Mouse (Mus musculus) brown adipose tissue, adult 24 weeks (tissue): ENCODE data around the gene Prss43. TPM values are rescaled to one million over a fixed set of nuclear protein-coding genes. Genes with fewer than 3 reads are reported as not detected.

Source experiments
- H3K27ac ChIP-seq: fragments of 200-500 bp; replicated peaks from 2 replicates; pipeline ENCODE4 v1.5.1; 2012; ENCODE audit warnings: low read depth, mild to moderate bottlenecking, low read length
- H3K4me1 ChIP-seq: fragments of 200-500 bp; 2 replicates; pipeline ENCODE4 v1.6.1; 2012; ENCODE audit warnings: low read length, mixed read lengths; ENCODE audit not compliant: control insufficient read depth, insufficient read depth, insufficient read length
- H3K4me3 ChIP-seq: fragments of 200-500 bp; 2 replicates; pipeline ENCODE4 v1.5.1; 2012; ENCODE audit warnings: low read depth, mild to moderate bottlenecking, low read length, moderate library complexity; ENCODE audit not compliant: insufficient read depth
- polyA plus RNA-seq: library from polyadenylated mRNA; stranded (reverse); fragments of >200 nt; gene quantifications from 2 replicates; pipeline ENCODE4 v1.2.4, GENCODE M21; 2012; ENCODE audit not compliant: missing spikeins, insufficient read depth, insufficient read length

Gene Prss43
- polyA plus RNA-seq, 1 experiment: not detected

- Histone ChIP-seq H3K4me3 (no peak overlapping the region), H3K27ac (no peak overlapping the region), H3K4me1 (no peaks in the 10 kb centered on the region)
These were observed 5.1 kb upstream of the Prss43 start for GRCm38 (mm10) chr9:110821436-110821835.

- Histone ChIP-seq H3K4me3 (no peak overlapping the region), H3K4me1 (no peaks in the 10 kb centered on the region), H3K27ac (no peak overlapping the region)
These were observed 1.1 kb upstream of the Prss43 start for GRCm38 (mm10) chr9:110825426-110825825.

GRCm38 (mm10) chr9:110825832-110826231, 658 bp upstream of the Prss43 start:
- no peak overlapping the region for H3K27ac ChIP-seq
- no peak overlapping the region for H3K4me3 ChIP-seq
- no peaks in the 10 kb centered on the region for H3K4me1 ChIP-seq

- peaks cover 3% of the 10 kb centered on the region; the same call in 1 of the 2 replicates for H3K4me1 ChIP-seq
- H3K27ac ChIP-seq: no peak overlapping the region
- no peak overlapping the region for H3K4me3 ChIP-seq
These were observed 6.5 kb downstream of the Prss43 start for GRCm38 (mm10) chr9:110833021-110833420.

GRCm38 (mm10) chr9:110834411-110834810, 7.9 kb downstream of the Prss43 start, which contains the start of gene Prss45:
TSS of gene Prss45 (plus strand) at chr9:110834588.
- Histone ChIP-seq H3K27ac (peak within 1 kb of the TSS; percentile 57), H3K4me1 (peaks cover 3% of the 10 kb centered on the region; the same call in 1 of the 2 replicates), H3K4me3 (no peak within 1 kb of the TSS)

- Histone ChIP-seq H3K27ac (no peak overlapping the region), H3K4me3 (no peak overlapping the region)
These were observed 8.5 kb downstream of the Prss43 start for GRCm38 (mm10) chr9:110834961-110835360.

GRCm38 (mm10) chr9:110836112-110836511, 9.6 kb downstream of the Prss43 start:
- peak overlapping the region; percentile 57 for H3K27ac ChIP-seq
- peaks cover 9% of the 10 kb centered on the region for H3K4me1 ChIP-seq
- H3K4me3 ChIP-seq: no peak overlapping the region

More at GRCm38 (mm10) chr9:110834961-110835360, 8.5 kb downstream of the Prss43 start:
- H3K4me1 ChIP-seq: peaks cover 3% of the 10 kb centered on the region; the same call in 1 of the 2 replicates

GRCm38 (mm10) chr9:110840905-110841304, 14.4 kb downstream of the Prss43 start:
- Histone ChIP-seq H3K4me3 (no peak overlapping the region), H3K27ac (no peak overlapping the region), H3K4me1 (peaks cover 10% of the 10 kb centered on the region)

GRCm38 (mm10) chr9:110841438-110841837, 14.9 kb downstream of the Prss43 start:
- Histone ChIP-seq H3K4me1 (peaks cover 7% of the 10 kb centered on the region), H3K4me3 (no peak overlapping the region), H3K27ac (no peak overlapping the region)

- peaks cover 6% of the 10 kb centered on the region for H3K4me1 ChIP-seq
- H3K4me3 ChIP-seq: no peak within 1 kb of the TSS
- no peak within 1 kb of the TSS for H3K27ac ChIP-seq
These were observed 17.7 kb downstream of the Prss43 start, which contains the start of gene Prss46 for GRCm38 (mm10) chr9:110844206-110844605. TSS of gene Prss46 (plus strand) at chr9:110844506.

- Histone ChIP-seq H3K4me1 (no peaks in the 10 kb centered on the region), H3K27ac (no peak overlapping the region), H3K4me3 (no peak overlapping the region)
These were observed 22.7 kb downstream of the Prss43 start for GRCm38 (mm10) chr9:110849162-110849561.

- H3K4me1 ChIP-seq: no peaks in the 10 kb centered on the region; the same call in 1 of the 2 replicates
- H3K27ac ChIP-seq: no peak overlapping the region
- no peak overlapping the region for H3K4me3 ChIP-seq
These were observed 29.4 kb downstream of the Prss43 start for GRCm38 (mm10) chr9:110855903-110856302.

GRCm38 (mm10) chr9:110856920-110857319, 30.4 kb downstream of the Prss43 start:
- no peaks in the 10 kb centered on the region; the same call in 1 of the 2 replicates for H3K4me1 ChIP-seq
- no peak overlapping the region for H3K27ac ChIP-seq
- H3K4me3 ChIP-seq: no peak overlapping the region

- Histone ChIP-seq H3K4me1 (no peaks in the 10 kb centered on the region; the same call in 1 of the 2 replicates), H3K27ac (no peak within 1 kb of the TSS), H3K4me3 (no peak within 1 kb of the TSS)
These were observed 31.4 kb downstream of the Prss43 start, which contains the start of gene Prss50 for GRCm38 (mm10) chr9:110857781-110858472. TSS of gene Prss50 (plus strand) at chr9:110857967.

GRCm38 (mm10) chr9:110858523-110858922, 32.0 kb downstream of the Prss43 start:
- no peaks in the 10 kb centered on the region; the same call in 1 of the 2 replicates for H3K4me1 ChIP-seq

More at GRCm38 (mm10) chr9:110858523-110858922, 32.0 kb downstream of the Prss43 start:
- H3K4me3 ChIP-seq: no peak overlapping the region
- H3K27ac ChIP-seq: no peak overlapping the region
